Comparison of ENCODE assay signal across 20 mouse cellular contexts in genomic region chr11:79126963-79127362, GRCm38 (mm10). TPM values are rescaled to one million over a fixed set of nuclear protein-coding genes. Genes with fewer than 3 reads are reported as not detected.
DNase-seq lines count a peak whose midpoint lies in the region; ATAC-seq lines count a peak whose summit lies in the region.
"Had no signal": no experiment of that assay in that cellular context is flagged by ENCODE, and none has a peak within 500 bp of the region (broad histone marks: within the 10 kb centered on the region; RNA-seq: fewer than 3 reads in every experiment).

No protein-coding gene starts in this region.

- H3K9me3 ChIP-seq in heart, embryonic 10.5 days, result no peaks in the 10 kb centered on the region
- H3K9me3 ChIP-seq in hindbrain, embryonic 13.5 days, result no peaks in the 10 kb centered on the region
- H3K9me3 ChIP-seq in hindbrain, embryonic 16.5 days (ENCODE audit: control insufficient read depth, low read length), result no peaks in the 10 kb centered on the region
- H3K9me3 ChIP-seq: embryonic facial prominence, embryonic 13.5 days; forebrain, embryonic 13.5 days; heart, embryonic 15.5 days had no signal

- no peak overlapping the region for H3K4me2 ChIP-seq in hindbrain, embryonic 13.5 days
- no peak overlapping the region for H3K4me2 ChIP-seq in hindbrain, embryonic 16.5 days (ENCODE audit: low read length)
- H3K4me2 ChIP-seq: embryonic facial prominence, embryonic 13.5 days; forebrain, embryonic 13.5 days; heart, embryonic 15.5 days had no signal

- 0 out of 2 replicates have a peak overlapping the region, but pooled peaks have one; percentile 1 for H3K9ac ChIP-seq in hindbrain, embryonic 13.5 days
- no peak overlapping the region; the same call in 1 of the 2 replicates for H3K9ac ChIP-seq in hindbrain, embryonic 16.5 days (ENCODE audit: low read depth, low read length)
- H3K9ac ChIP-seq: embryonic facial prominence, embryonic 13.5 days; forebrain, embryonic 13.5 days; heart, embryonic 15.5 days had no signal

- no peak for ATAC-seq in hindbrain, embryonic 13.5 days (ENCODE audit: low FRiP score)
- ATAC-seq in hindbrain, embryonic 16.5 days, result no peak
- ATAC-seq: activated CD4-positive, CD25-positive, alpha-beta regulatory T cell, adult 4 months; forebrain, embryonic 13.5 days; hindbrain, postnatal 0 days; Patski had no signal

- no peaks in the 10 kb centered on the region for H3K27me3 ChIP-seq in heart, embryonic 10.5 days (ENCODE audit: insufficient read depth, poor library complexity, severe bottlenecking)
- no peaks in the 10 kb centered on the region for H3K27me3 ChIP-seq in hindbrain, embryonic 13.5 days
- no peaks in the 10 kb centered on the region for H3K27me3 ChIP-seq in hindbrain, embryonic 16.5 days (replicated peaks; ENCODE audit: control insufficient read depth, insufficient read depth, low read length)
- H3K27me3 ChIP-seq: embryonic facial prominence, embryonic 13.5 days; forebrain, embryonic 13.5 days; heart, embryonic 15.5 days; Patski had no signal

- intact Hi-C loops in heart, postnatal 36 days (cut with DNase I), result no loop called here

- peaks cover 75% of the 10 kb centered on the region for H3K4me1 ChIP-seq in heart, embryonic 10.5 days
- peaks cover 9% of the 10 kb centered on the region; the same call in 1 of the 2 replicates for H3K4me1 ChIP-seq in hindbrain, embryonic 13.5 days (replicated peaks)
- H3K4me1 ChIP-seq in hindbrain, embryonic 16.5 days (ENCODE audit: control insufficient read depth, insufficient read depth, low read depth, low read length), result no peaks in the 10 kb centered on the region

- peak overlapping the region; percentile 13; the same call in 1 of the 2 replicates for H3K27ac ChIP-seq in heart, embryonic 10.5 days
- no peak overlapping the region for H3K27ac ChIP-seq in hindbrain, embryonic 13.5 days
- no peak overlapping the region for H3K27ac ChIP-seq in hindbrain, embryonic 16.5 days (ENCODE audit: low read depth, low read length)
- H3K27ac ChIP-seq: embryonic facial prominence, embryonic 13.5 days; forebrain, embryonic 13.5 days; heart, embryonic 15.5 days; hindbrain, postnatal 0 days had no signal

- DNase-seq in gastrocnemius, adult 18-20 months (ENCODE audit: low spot score), result peak; percentile 27
- no peak for DNase-seq in gastrocnemius, postnatal 25 days
- no peak for DNase-seq in heart, embryonic 10.5 days (ENCODE audit: low spot score)
- no peak for DNase-seq in heart, postnatal 36 days
- no peak for DNase-seq in urinary bladder, postnatal 14 days (ENCODE audit: low spot score)
- DNase-seq: adrenal gland, postnatal 14 days; cerebellum, adult 18-20 months; cerebellum, adult 9-11 months; cerebellum, postnatal 36 days; gastrocnemius, postnatal 36 days; kidney, adult 11 months; kidney, adult 9 months had no signal

- 66% methylated on average over 3 of the region's 3 CpGs for WGBS in heart, embryonic 10.5 days
- 87% methylated on average over 3 of the region's 3 CpGs for WGBS in hindbrain, embryonic 13.5 days
- WGBS in hindbrain, embryonic 16.5 days, result 85% methylated on average over 3 of the region's 3 CpGs

- H3K36me3 ChIP-seq in heart, embryonic 10.5 days, result 0 out of 2 replicates have a peak, but pooled peaks cover 4% of the 10 kb centered on the region
- no peaks in the 10 kb centered on the region for H3K36me3 ChIP-seq in hindbrain, embryonic 13.5 days
- H3K36me3 ChIP-seq in hindbrain, embryonic 16.5 days (ENCODE audit: control insufficient read depth, insufficient read depth, low read length), result no peaks in the 10 kb centered on the region
- H3K36me3 ChIP-seq: embryonic facial prominence, embryonic 13.5 days; heart, embryonic 15.5 days had no signal

- H3K4me3 ChIP-seq in heart, embryonic 10.5 days, result no peak overlapping the region
- no peak overlapping the region for H3K4me3 ChIP-seq in hindbrain, embryonic 13.5 days
- H3K4me3 ChIP-seq in hindbrain, embryonic 16.5 days (ENCODE audit: low read length), result no peak overlapping the region
- H3K4me3 ChIP-seq: embryonic facial prominence, embryonic 13.5 days; forebrain, embryonic 13.5 days; heart, embryonic 15.5 days had no signal

RNA-seq across cellular contexts. Expression of gene Ksr1, which starts 19.2 kb away (rescaled TPM):
- total RNA-seq in gastrocnemius, adult 18-20 months (2021), result 100 to 1,000 TPM; 103 to 116 TPM
- total RNA-seq in gastrocnemius, postnatal 25 days (2021), result 10 to 100 TPM; 67.8 to 77.2 TPM
- 1.9 and 3.3 TPM in 2 replicates for polyA plus RNA-seq in heart, embryonic 10.5 days (2016; fragmentation: Nextera tagmentation; extraction: Ambion mirVana)
- 1 to 10 TPM; 6.6 to 6.7 TPM for total RNA-seq in heart, postnatal 36 days (2021)
- 3.1 and 3.5 TPM in 2 replicates for polyA plus RNA-seq in hindbrain, embryonic 13.5 days (2015; fragmentation: Nextera tagmentation; extraction: Ambion mirVana)
- 4.4 and 6.1 TPM in 2 replicates for polyA plus RNA-seq in hindbrain, embryonic 16.5 days (2015; fragmentation: Nextera tagmentation; extraction: Ambion mirVana)

Comparison
In these comparisons a context has a peak if more than half of its experiments do, and no peak if none do; other contexts are left out.
1. RNA of gene Ksr1, which starts 19.2 kb away (total RNA-seq): 103 to 116 TPM in gastrocnemius, adult 18-20 months and 67.8 to 77.2 TPM in gastrocnemius, postnatal 25 days; 6.6 to 6.7 TPM in heart, postnatal 36 days; every median in the first group is over 4 times any median in the second.